Mouse (Mus musculus) cerebellum, adult 8-10 months (tissue): Measurements from ENCODE around the gene Klf8.

Experiments
- DNase-seq: peaks from one replicate; pipeline ENCODE4 v3.0.0; 2022

The Klf8 gene

DNA sequence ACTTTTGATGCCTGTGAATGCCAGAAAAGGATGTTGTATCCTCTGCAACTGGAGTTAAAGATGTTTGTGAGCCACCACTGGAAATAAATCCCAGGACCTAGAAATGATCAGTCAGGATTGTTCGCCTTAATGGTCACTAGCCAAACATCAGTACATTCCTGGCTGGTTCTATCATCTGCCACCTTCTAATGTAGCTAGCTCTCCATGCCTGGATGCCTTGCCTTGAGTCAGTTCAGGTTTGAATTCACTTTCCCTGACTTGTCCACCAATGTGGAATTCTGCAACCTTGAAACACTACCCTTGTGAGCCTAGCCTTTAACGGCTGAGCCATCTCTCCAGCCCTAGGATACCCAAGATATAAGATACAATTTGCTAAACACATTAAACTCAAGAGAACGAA, 202.8 kb downstream of the Klf8 start:
- no peak for DNase-seq
